Comparison of ENCODE assay signal across 8 mouse cellular contexts in the genomic region with DNA sequence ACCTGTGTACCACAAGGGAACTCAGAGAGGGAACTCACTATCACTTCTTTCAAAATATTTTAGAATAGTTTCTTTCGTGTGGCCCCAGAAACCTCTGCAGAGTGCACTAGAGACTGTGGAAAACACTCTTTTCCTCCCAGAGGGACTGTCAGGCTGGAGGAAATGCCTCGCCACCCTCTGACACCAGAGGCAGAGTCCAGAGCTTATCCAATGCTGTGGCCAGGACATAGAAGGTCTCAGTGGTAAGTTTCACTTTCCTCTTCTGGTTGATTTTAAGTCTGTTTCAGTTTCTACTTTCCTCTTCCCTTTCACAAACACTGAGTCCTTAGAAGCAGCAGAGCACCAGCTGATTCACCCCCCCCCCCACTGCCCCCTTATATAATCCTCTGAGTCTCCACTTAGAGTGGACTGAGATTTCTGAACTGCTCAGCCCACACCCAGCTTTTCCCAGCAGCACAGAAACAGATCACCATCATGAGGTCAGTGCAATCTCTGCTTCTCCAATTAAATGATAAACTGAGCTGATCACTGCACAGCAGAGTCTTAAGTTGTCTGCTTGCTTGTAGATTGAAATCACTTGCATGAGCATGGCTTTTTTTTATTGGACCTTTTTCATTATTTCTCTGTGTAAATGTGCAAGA. TPM values are rescaled to one million over a fixed set of nuclear protein-coding genes. Genes with fewer than 3 reads are reported as not detected.
A peak's percentile ranks its signal among the peaks of the same experiment; 100 is the strongest.
DNase-seq lines count a peak whose midpoint lies in the region; ATAC-seq and TF ChIP-seq lines count a peak whose summit lies in the region.
"Not testable (repeated sequence)": the region's sequence is repeated elsewhere in the genome, so short reads cannot be mapped to it uniquely, and the experiment has no call there.
"Had no signal": no experiment of that assay in that cellular context is flagged by ENCODE, and none has a peak within 500 bp of the region (broad histone marks: within the 10 kb centered on the region; RNA-seq: fewer than 3 reads in every experiment).

Gene Ifit3, plus strand, starts transcription at position 406 of the 641 bp plus-strand sequence.

- H3K27me3 ChIP-seq in heart, adult 2 months (ENCODE audit: control insufficient read depth, insufficient read depth, low read length); intestine, postnatal 0 days (replicated peaks; ENCODE audit: control insufficient read depth, insufficient read depth, low read length); lung, embryonic 16.5 days (ENCODE audit: control insufficient read depth, insufficient read depth, low read depth, low read length); myocyte (ENCODE audit: control insufficient read depth, insufficient read depth, insufficient read length): not testable (repeated sequence)

- DNase-seq in heart, adult 2 months, result peak; percentile 55 to 66
- peak; percentile 52 to 80 for DNase-seq in kidney, postnatal 25 days

- peak within 1 kb of the TSS; percentile 10; the same call in 1 of the 2 replicates for H3K4me3 ChIP-seq in heart, adult 2 months
- H3K4me3 ChIP-seq in intestine, postnatal 0 days (ENCODE audit: low read depth, low read length); lung, embryonic 16.5 days (ENCODE audit: low read length); myocyte: not testable (repeated sequence)

- not testable (repeated sequence) for H3K4me2 ChIP-seq in intestine, postnatal 0 days (replicated peaks; ENCODE audit: low read depth); lung, embryonic 16.5 days (ENCODE audit: low read depth, low read length)
- H3K4me2 ChIP-seq in myocyte (ENCODE audit: low read depth), result peak within 1 kb of the TSS; percentile 30

- TF ChIP-seq POLR2A in heart, adult 2 months (IDR thresholded peaks at IDR 0.05; ENCODE audit: insufficient read depth, low read depth, low read length), result peak; percentile 20; the same call in 1 of the 2 replicates
- TF ChIP-seq POLR2A in myocyte (IDR thresholded peaks at IDR 0.05; ENCODE audit: insufficient read length, low read depth), result not testable (repeated sequence)

- not testable (repeated sequence) for H3K36me3 ChIP-seq in heart, adult 2 months (ENCODE audit: control insufficient read depth, insufficient read depth, low read length); intestine, postnatal 0 days (ENCODE audit: control insufficient read depth, insufficient read depth); lung, embryonic 16.5 days (ENCODE audit: control insufficient read depth, insufficient read depth, low read length); myocyte (ENCODE audit: control insufficient read depth, insufficient read depth)

- peak within 1 kb of the TSS; percentile 77 for H3K9ac ChIP-seq in heart, adult 2 months (ENCODE audit: low read depth, low read length)
- not testable (repeated sequence) for H3K9ac ChIP-seq in intestine, postnatal 0 days (ENCODE audit: low read depth, low read length); lung, embryonic 16.5 days (ENCODE audit: low read length)

- not testable (repeated sequence) for TF ChIP-seq EP300 in heart, adult 2 months (IDR thresholded peaks at IDR 0.05; ENCODE audit: insufficient read depth, low read depth, low read length)

- H3K9me3 ChIP-seq in intestine, postnatal 0 days (ENCODE audit: control insufficient read depth); lung, embryonic 16.5 days (ENCODE audit: control insufficient read depth, low read length): not testable (repeated sequence)

- not testable (repeated sequence) for H3ac ChIP-seq in myocyte (ENCODE audit: control insufficient read depth, insufficient read length)

- WGBS in heart, adult 2 months, result 18% methylated on average over 2 of the region's 2 CpGs
- 20% methylated on average over 2 of the region's 2 CpGs for WGBS in intestine, postnatal 0 days
- 47% methylated on average over 2 of the region's 2 CpGs for whole genome bisulfite sequencing in lung, embryonic 16.5 days

- not testable (repeated sequence) for H3K79me2 ChIP-seq in heart, adult 2 months (replicated peaks; ENCODE audit: control insufficient read depth, insufficient read depth, low read length); myocyte (ENCODE audit: control insufficient read depth, insufficient read depth)

- intact Hi-C loops in heart, adult 2 months (cut with DNase I), result loop anchor here (2.0 kb wide), 1 partner anchor 30 kb away; no protein-coding TSS in a partner anchor

- TF ChIP-seq CTCF in heart, adult 2 months (IDR thresholded peaks at IDR 0.05), result peak; percentile 6; the same call in 1 of the 2 replicates
- TF ChIP-seq CTCF in intestine, postnatal 0 days (IDR thresholded peaks at IDR 0.05; ENCODE audit: low read depth), result not testable (repeated sequence)

- H3K4me1 ChIP-seq in heart, adult 2 months (ENCODE audit: control insufficient read depth, insufficient read depth, low read length); intestine, postnatal 0 days (replicated peaks; ENCODE audit: control insufficient read depth, insufficient read depth, low read length); lung, embryonic 16.5 days (replicated peaks; ENCODE audit: control insufficient read depth, insufficient read depth, low read length): not testable (repeated sequence)

- peak; percentile 71 for ATAC-seq in activated CD4-positive, CD25-positive, alpha-beta regulatory T cell, adult 4 months
- peak; percentile 89 for ATAC-seq in common myeloid progenitor, adult 5-6 weeks (replicated peaks; ENCODE audit: low read depth, poor library complexity, severe bottlenecking)
- ATAC-seq in intestine, postnatal 0 days, result peak; percentile 91
- peak; percentile 65 for ATAC-seq in lung, embryonic 16.5 days (ENCODE audit: low read depth)

- H3K27ac ChIP-seq in heart, adult 2 months, result peak within 1 kb of the TSS; percentile 70
- not testable (repeated sequence) for H3K27ac ChIP-seq in intestine, postnatal 0 days (ENCODE audit: low read depth, low read length); lung, embryonic 16.5 days (ENCODE audit: low read length)

RNA-seq across cellular contexts. Expression of gene Ifit3, which starts in this region (rescaled TPM):
- 10 to 100 TPM; 42.8 to 58.3 TPM for polyA plus RNA-seq in activated CD4-positive, CD25-positive, alpha-beta regulatory T cell, adult 4 months (2017; shearing (Covaris generic))
- total RNA-seq in common myeloid progenitor, adult 5-6 weeks (2017), result 1.6 TPM in 1 of 2 replicates, not detected in the other
- 1 to 10 TPM; 3.7 to 4.4 TPM for total RNA-seq in heart, adult 2 months (2021)
- polyA plus RNA-seq in heart, adult 2 months (2012; rRNA removed), result 2.9 and 7.6 TPM in 2 replicates
- polyA plus RNA-seq in intestine, postnatal 0 days (2015; fragmentation: Nextera tagmentation; extraction: Ambion mirVana), result 43.5 and 50.2 TPM in 2 replicates
- polyA plus RNA-seq in lung, embryonic 16.5 days (2015; fragmentation: Nextera tagmentation; extraction: Ambion mirVana), result 0.70 and 0.97 TPM in 2 replicates
- 0.23 TPM for polyA plus RNA-seq in myocyte (2012; fragmentation: generic; extraction: Trizol)
- polyA plus RNA-seq: erythroblast, embryonic 14.5 days had no signal

Comparison
In these comparisons a context has a peak if more than half of its experiments do, and no peak if none do; other contexts are left out.
1. Peak in ATAC-seq in lung, embryonic 16.5 days; RNA of the gene not detected or under 1 TPM.